Mouse (Mus musculus) gastrocnemius, adult 18-20 months (tissue): Measurements from ENCODE around the gene Cdk11b. TPM values are rescaled to one million over a fixed set of nuclear protein-coding genes. Genes with fewer than 3 reads are reported as not detected.

Experiments
- DNase-seq: peaks from one replicate; pipeline ENCODE4 v3.0.0; 2021; ENCODE audit warnings: low spot score
- long read RNA-seq, 2 experiments: library from polyadenylated mRNA; stranded (forward); transcript quantifications; one replicate each; pipeline ENCODE4 v2.0.0; 2021
- total RNA-seq, 2 experiments: library from RNA; stranded (reverse); gene quantifications; 2 replicates each; pipeline ENCODE4 v1.2.3; 2021

Cdk11b gene
- total RNA-seq, result 10 to 100 TPM; 29.4 to 30.4 TPM
- long read RNA-seq, experiment 1, transcript Cdk11b-201 (20 exons, 2,595 nt), result major isoform, 27 of 57 reads
- long read RNA-seq, experiment 1, partial matches to known transcripts, result 7 of 57 reads
- long read RNA-seq, experiment 1, other reads (novel, unspliced or antisense), result 20 of 57 reads
- long read RNA-seq, experiment 2, transcript Cdk11b-201 (20 exons, 2,595 nt), result major isoform, 8 of 28 reads
- long read RNA-seq, experiment 2, partial matches to known transcripts, result 8 of 28 reads
- long read RNA-seq, experiment 2, other reads (novel, unspliced or antisense), result 9 of 28 reads

DNA sequence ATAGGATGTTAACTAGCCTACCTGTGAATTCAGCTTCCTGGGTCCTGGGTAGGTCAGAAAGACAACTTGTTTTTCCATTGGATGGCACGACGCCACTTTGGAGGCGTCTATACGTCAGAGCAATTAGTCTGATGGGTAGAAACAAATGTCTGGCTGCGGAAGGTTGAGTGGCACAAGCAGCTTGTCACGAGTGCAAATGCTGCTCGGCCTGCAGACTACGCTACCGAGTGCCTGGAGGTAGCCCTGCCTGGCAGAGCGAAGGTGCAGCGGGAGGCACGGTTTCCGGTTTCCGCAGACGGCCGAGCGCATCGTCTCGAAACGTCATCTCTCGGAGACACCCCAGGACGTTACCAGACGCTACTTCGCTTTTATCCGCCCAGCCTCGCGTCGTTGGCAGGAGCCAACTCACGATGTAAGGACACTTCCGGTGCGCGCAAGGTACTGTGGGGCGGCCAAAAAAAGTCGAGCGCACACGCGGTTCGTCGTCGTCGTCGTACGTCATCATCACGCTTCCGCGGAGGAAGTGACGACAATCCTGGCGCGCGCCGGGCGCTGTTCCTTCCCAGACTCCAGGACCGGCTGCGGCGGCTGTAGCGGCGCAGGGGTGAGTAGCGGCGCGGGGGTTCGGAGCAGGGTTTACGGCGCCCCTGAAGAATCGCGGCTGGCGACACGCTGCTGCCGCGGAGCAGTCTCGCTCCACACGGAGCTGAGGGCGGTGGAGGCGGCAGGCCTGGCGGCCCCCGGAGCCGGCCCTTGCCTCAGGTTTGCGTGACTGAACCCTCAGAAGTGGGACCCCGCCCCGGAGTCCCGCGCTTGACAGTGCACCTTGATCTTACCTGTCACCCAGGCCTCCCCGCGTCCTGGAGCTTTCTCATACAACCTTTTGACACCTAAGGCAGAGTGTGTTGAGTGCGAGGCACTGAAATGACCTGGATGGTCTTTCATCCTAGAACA is at the start of gene Cdk11b:
Gene Cdk11b (plus strand): TSS at position 517 of the 954 bp plus-strand sequence.
- DNase-seq, result peak; percentile 97

DNA sequence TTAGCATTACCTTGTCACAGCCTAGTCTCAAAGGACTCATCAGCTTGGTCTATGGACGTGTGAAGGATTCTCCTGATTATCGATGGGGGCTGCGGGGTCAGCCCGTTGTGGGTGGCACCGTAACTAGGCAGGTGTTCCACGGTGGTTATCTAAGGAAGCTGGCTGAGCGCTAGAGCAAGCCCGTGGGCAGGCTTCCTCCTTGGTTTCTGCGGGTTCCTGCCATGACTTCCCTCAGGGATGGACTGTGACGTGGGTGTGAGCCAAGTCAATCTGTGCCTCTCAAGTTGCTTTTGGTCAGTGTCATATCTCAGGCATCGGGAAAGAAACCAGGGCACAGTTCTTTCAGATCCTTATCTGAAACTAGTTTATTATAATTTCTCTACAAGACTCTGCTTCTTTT is 49.7 kb upstream of the Cdk11b start:
- peak; percentile 61 for DNase-seq

DNA sequence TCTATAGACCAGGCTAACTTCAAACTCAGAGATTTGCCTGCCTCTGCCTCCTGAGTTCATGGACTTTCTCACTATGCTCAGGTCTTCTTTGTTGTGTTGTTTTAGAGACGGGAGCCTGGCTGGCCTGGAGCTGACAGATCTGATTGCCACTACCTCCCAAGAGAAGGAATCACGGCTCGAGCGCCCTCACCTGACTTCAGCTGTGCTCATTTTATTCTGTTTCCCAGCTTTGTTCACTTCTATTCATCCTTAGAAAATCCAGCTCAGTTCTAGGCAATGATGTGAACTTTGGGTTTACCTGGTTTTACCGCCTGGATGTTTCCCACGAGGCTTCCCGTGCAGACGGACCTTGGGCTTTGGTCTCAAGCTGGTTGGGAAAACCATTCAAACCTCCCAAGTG is 49.1 kb upstream of the Cdk11b start:
- no peak for DNase-seq

DNA sequence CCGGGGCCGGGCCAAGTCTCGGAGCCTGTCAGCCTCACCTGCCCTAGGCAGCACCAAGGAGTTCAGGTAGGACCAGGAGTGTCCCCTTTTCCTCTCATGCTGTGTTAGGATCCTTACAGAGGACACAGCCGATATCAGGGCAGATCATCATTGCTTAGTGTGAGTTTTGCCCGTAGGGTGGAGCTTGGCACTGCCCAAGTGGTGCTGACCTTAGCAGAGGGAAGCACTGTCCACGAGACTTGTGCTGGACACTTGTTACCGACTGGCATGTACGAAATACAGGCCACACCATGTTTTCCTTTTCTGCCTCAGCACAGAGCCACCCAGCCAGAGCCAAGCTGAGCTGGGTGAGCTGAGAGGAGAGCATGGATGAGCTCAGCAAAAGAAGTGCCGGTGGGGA is 47.5 kb upstream of the Cdk11b start:
- peak; percentile 67 for DNase-seq

DNA sequence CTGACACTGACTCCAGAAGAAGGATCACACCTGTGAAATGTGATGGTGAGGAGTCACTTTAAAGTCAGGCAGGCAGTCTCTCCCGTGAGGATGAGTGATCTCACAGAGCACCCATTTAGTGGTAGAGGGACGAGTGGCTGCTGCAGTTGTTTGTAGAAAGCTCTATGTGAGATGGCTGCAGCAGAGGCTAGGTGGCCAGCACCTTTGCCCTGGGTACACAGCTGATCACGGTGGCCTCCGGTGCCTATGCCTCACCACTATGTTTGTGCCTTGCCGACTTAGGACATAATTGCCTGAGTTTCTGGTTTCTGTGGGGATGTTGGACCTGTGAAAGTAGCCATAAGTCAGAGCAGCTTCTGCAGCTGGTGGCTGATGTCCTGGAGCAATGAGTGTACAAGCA is 46.9 kb upstream of the Cdk11b start:
- no peak for DNase-seq

DNA sequence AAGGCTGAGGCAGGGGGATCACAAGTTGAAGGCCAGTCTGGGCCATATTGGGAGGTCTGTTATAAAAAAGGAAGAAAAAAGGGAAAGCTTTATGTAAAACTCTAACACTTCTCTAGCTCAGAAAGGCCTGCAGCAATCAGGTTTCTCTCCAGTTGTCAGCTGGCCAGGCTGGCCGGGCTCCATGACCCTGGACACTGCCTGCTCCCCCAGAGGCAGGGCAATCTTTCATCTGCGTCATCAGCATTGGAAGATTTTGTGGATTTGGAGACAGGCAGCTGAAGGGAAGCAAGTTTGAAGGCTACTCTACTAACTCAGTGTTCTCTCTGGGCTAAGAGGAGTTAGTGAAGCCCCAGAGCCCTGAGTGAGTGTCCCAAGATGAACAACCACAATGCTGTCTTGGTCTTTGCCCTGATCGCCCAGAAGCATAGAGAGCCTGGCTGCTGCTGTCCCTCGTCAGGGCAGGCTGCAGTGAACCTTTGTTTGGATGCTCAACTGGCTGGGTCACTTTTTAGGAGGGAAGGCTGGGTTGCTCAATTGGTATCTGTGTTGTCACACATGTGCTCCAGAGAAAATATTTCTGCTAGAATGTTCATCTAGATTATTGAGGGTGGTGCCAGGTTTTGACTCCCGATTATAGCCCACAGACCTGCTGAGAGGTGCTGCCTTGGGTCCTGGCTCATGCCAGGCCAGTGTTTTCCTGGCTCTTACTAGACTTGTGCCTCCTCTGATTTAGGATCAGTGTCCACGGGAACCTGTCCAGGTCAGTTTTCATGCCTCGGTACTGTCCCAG is 46.1 kb upstream of the Cdk11b start:
- peak; percentile 89 for DNase-seq

DNA sequence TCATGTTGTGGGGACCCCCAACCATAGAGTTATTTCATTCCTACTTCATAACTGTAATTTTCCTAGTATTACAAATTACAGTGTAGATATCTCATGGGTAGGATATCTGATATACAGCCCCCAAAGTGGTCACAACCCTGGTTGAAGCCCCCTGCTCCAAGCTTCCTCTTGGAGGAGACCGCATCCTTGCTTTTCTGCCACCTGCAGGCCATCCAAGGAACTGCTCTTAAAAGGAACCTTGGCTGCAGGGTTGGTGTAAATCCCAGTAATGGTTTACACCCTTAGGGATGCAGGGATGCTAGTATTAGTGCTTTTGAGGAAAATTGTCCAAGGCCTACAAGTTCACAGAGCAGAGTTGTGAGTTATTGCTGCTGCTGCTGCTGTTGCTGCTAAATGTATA is 44.2 kb upstream of the Cdk11b start:
- peak; percentile 63 for DNase-seq

DNA sequence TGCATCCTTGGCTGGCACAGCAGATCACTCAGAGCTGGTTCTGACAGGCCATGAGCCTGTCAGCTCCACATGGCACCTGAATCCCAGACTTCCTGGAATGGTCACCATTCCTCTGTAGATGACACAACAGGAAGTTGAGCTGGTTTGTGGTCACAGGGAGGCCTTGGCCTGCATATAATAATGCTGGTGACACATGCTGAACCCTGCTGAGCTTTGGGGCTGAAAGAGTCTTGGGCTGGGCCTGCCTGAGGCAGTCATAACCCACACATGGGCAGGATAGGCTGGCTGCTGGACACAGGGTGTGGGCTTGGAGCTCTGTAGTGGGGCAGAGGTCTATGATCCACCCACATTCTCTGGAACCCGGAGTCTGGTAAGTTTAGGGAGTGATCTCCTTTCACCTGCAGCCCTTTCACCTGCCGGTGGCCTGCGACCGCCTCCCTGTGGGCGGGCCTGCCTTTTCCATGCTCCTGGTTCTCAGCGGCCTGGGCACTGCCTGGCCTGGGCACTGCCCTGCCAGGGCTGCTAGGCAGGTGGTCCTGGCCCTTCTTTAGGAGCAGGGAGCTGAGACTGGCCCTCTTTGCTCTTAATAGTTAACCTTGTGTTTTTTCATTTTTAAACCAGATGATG is 42.3 kb upstream of the Cdk11b start:
- DNase-seq, result no peak

DNA sequence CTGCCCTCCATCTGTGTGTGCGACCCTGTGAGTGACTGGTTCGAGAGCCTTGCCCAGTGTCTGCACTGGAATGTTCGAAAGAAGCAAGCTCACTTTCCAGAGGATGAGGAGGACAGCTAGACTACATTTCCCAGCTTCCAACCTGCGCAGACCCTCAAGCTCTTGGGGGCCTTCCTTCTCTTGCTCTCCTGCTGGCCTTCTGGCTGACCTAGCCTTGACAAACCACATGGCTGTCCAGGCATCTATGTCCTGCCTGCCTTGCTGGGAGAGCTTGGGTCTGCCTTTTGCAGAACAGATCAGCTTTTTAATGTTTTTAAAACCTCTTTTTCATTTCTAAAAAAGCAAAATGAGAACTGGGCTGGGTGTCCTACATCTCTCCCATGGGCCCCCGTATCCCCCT is 35.3 kb upstream of the Cdk11b start:
- no peak for DNase-seq

DNA sequence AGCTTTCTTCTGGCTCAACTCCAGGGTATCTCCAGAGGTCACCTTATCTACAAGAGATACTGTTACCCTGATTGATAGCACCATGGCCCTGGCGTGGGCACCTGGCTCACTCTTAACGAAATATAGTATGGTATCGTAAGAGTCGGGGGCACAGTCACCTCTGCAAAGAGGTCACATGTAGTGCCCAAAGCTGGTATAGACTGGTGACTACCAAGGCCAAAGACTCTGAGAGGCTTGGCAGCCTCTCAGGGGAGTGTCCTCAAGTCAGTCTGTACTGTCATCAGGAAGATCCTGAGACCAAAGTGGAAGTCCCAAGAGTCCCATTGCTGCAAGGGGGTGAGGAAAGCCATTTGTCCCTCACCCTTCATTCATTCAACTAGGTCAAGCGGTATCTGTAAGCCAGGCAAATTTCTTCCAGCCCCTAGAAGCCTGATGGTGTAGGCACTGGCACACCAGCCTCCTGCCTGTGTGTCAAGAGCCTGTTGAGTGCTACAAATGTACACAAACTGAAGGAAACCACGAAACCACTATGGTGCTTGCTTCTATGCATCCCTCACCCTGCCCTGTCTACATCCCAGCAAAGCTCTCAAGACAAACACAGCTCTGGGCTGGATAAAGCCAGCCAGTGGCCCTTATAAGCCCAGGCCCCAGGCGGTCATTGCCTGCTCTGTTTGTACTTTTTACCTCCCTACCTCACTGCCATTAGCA is 33.5 kb upstream of the Cdk11b start:
- DNase-seq, result no peak

DNA sequence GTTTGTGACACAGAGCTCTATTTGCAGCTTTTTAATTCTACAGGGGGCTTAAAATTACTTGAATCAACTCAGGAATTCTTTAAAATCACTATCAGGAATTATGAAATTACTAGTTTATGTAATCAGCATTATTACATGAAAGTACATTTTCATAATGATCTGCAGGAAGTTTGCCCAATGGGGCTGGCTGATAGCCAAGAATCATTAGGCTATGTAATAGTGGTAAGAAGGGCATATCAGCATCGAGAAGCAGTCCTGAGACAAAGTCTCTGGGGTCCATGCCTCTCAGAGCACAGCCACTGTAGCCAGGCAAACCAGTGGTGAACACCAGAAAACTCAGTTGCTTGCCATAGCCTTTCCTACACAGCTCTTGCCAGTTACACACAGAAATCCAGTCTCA is 30.9 kb upstream of the Cdk11b start:
- no peak for DNase-seq

DNA sequence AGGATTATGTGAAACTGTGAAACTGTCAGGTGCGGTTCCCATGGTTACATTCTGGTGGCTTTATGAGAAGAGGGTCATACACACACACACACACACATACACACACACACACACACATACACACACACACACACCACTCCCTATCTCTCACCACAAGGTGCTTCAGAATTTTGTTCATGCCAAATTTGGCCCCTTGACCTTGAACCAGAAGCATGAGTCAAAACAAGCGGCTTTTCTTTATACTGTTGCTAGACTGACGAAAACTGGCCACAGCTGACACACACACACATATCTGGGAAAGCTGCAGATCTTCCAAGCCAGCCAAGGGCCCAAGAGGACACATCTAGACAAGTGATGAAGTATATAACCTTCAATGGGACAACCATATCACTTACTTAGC is 28.9 kb upstream of the Cdk11b start:
- DNase-seq, result no peak

DNA sequence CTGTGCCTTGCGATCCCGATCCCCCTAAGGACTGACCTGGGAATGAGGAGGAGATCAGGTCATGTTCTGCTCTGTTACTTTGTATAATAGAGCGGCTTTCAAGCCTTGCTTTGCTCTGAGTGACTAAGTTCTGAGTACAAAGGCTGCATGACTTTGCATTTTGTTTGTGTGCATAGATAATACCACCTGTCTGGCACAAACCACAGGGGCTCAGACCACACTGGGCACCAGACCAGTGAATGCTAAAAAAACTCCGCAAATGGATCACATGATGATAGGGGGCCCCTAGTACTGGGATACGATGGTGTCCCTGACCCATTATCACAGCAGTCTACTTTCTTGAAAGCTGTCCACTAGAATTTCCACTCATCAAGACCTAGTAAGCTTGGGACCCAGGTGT is 28.0 kb upstream of the Cdk11b start:
- DNase-seq, result no peak

DNA sequence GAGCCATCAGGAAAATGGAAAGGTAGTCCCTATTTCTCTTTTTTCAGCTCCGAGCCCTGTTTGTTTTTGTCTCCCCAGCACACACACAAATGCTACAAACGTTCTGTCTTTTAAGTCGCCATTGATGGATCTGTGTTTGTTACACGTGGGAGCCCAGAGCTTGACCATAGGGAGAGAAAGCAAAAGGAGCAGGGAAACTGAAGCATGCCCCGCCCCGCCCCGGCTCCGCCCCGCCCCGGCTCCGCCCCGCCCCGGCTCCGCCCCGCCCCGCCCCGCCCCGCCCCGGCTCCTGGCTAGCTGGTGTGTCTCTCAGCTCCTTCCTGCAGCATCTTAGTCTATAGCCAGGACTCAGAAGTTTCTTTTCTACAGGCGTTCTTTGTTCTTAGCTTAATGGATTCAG is 26.1 kb upstream of the Cdk11b start:
- DNase-seq, result no peak

DNA sequence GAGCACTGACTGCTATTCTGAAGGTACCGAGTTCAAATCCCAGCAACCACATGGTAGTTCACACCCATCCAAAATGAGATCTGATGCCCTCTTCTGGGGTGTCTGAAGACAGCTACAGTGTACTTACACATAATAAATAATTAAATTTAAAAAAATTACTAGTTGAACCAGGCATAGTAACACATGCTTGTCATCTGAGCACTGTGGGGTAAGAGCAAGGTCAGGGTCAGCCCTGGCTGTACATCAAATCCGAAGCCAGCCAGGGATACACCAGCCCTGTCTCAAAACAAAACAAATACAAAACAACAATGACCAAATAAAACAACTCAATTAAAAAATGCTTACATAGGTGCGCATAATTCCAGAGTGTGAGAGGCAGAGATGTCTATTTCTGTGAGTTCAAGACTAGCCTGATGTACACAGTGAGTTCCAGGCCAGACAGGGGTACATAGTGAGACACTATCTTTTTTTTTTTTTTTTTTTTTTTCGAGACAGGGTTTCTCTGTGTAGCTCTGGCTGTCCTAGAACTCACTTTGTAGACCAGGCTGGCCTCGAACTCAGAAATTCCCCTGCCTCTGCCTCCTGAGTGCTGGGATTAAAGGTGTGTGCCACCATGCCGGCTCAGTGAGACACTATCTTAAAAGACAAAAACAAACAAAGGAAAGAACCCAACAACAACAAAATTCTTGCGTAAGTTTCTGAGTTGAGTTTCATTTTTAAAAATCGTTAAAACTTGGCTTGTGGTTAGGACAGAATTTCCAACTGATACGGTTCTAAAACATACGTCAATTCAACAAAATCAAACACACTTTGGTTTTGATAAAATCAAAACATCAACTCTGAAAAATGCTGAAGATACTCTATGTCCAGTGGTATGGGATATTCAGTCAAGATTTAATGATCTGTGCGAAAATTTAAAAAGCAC is 24.5 kb upstream of the Cdk11b start:
- no peak for DNase-seq

DNA sequence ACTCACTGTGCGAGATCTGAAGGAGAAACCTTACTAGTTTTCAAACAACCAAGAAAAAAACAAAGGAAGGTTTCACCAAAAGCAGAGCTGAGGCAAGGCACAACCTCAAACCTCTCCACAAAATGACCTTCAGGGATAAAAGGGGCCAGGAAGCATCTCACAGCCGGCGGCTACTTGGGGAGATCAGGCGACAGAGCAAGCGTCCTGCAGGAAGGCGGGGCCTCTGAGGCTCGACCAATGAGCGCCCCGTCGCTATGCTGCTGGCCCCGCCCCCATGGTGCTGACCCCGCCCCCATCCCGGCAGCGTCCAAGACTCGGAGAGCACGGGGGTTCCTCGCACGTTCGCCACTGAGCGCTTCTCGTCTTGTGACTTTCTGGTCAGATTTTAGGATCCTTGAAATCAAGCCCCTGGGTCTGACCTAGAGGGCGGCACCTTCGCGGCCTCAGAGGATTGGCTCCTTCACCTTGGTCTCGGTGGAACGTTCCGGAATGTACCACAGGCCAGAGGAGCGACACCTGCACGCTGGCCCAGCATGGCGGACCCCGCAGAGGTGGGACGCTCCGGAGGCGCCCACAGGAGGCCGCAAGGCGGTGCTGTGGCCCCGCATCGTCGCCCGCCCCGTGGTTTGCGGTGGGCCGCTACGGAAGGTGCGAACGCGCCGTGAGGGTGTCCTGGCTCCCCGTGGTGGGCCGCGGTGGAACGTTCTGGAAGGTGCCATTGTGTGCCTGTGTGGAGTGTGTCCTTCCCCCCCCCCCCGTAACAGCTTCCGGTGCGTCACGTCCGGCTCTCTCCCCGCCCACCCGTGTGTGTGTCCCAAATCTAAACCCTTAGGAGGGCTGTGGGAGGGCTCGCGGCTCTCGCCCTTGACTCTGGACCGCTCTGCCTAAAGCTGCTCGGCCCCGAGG is 23.3 kb upstream of the Cdk11b start, which contains the start of gene Slc35e2:
Gene Slc35e2 (plus strand): TSS at position 326 of the 906 bp plus-strand sequence.
- peak; percentile 88 for DNase-seq

DNA sequence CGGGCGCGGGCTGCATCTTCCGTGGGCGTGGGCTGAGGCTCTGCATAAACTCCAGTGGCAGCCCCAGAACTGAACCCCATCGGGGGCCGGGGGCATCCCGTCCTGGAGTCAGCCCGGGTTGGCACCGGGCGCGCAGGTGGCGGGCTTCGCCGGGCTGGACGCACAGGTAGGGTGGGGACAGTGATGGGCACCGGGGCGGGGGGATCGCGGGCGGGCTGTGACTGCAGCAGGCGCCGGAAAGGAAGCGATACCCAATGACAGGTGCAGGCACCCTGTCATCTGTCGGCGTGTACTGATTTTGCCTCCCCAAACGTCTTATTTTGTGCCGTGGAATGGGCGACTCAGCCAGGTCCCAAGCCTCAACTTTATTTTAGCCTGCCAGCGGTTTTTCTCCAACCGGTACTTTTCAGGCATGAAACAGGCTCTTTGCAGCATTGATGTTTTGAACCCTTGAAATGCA is 22.6 kb upstream of the Cdk11b start:
- DNase-seq, result no peak

DNA sequence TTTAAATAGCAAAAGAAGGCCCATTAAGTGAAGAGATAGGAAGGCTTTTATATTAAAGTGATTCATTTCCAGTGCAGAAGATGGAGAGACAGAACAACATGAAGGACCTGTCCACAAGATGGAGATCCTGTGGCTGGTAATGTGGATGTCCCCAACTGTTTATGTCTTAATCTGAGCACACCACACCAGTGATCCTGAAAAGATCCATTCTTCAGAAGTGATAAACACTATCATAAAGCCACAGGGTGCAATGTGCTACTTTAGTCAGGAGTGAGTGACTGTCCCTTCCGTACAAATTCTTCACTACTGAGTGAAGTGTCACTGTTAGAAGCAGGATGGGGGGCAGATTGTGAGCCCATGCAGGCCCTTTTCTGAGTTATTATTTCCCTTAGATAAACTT is 21.9 kb upstream of the Cdk11b start:
- no peak for DNase-seq
